Mouse (Mus musculus) bone marrow, adult 2 months (tissue): ENCODE results near the gene Rab27a.

Experiments used
- CTCF ChIP-seq: fragments of 200-500 bp; IDR thresholded peaks from 2 replicates; pipeline ENCODE4 v1.5.1; 2011; ENCODE audit warnings: low read length, control low read depth; ENCODE audit not compliant: control insufficient read depth, insufficient read depth
- POLR2A ChIP-seq: fragments of 200-500 bp; IDR thresholded peaks from 2 replicates; pipeline ENCODE4 v1.6.1; 2011; ENCODE audit warnings: low read depth, mild to moderate bottlenecking, control low read depth, low read length, borderline replicate concordance; ENCODE audit not compliant: control insufficient read depth

DNA sequence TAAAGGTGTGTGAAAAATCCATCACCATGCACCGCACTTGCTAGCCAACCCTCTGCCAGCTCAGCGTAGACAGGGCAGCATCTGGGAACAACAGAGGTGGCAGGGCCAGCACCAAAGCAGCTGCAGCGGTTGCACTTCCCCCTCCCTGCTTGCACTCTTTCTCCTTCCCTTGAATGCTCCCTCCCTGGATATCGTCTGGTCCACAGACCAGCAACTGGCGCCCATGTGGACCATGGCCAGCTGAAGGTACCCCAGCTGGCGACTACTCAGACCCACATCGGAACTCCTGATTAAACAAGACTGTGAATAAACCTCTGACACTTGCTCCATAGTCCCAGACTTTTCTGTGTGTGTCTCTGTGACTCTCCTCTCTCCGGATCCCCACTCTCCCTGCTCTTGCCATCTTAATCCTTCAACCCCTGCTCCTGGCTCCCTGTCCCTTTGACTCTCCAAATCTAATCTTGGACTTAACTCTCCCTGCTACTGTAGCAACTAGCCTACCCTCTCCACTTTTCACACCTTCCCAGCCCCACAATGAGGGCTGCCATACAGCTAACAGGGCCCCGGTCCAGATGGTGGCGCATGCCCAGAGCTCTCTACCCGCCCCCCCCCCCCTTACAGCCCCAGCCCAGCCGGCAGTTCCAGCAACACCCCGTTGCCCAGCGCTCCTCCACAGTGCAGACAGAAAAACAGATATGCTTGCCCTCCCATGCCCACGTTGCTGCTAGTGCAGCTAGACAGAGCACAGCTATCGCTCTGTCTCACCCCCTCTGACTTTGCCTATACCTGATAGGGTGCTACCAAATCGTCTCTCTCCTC lies 18.6 kb upstream of the Rab27a start:
- no peak for TF ChIP-seq POLR2A
- TF ChIP-seq CTCF = no peak
